Mouse (Mus musculus): ENCODE measurements around the gene Samd14. TPM values are rescaled to one million over a fixed set of nuclear protein-coding genes. Genes with fewer than 3 reads are reported as not detected.

Samd14 gene
- polyA plus RNA-seq, 1 experiment from 2014 or later, result 13.4 TPM

GRCm38 (mm10) chr11:95024439-95025184 lies 14.9 kb downstream of the Samd14 start:
- Histone ChIP-seq H3K4me2 (ENCODE audit: low read depth, low read length) (no peak overlapping the region), H3K27ac (ENCODE audit: low read length) (peak overlapping the region; percentile 84), H3K9me3 (ENCODE audit: control insufficient read depth, low read length) (no peaks in the 10 kb centered on the region), H3K4me1 (replicated peaks; ENCODE audit: control insufficient read depth, insufficient read depth, low read length) (no peaks in the 10 kb centered on the region; the same call in none of the 2 replicates), H3K36me3 (ENCODE audit: control insufficient read depth, insufficient read depth, low read length) (peaks cover 8% of the 10 kb centered on the region; the same call in 1 of the 2 replicates), H3K27me3 (ENCODE audit: control insufficient read depth, insufficient read depth, low read depth, low read length) (no peaks in the 10 kb centered on the region), H3K4me3 (ENCODE audit: low read length) (no peak overlapping the region), H3K9ac (ENCODE audit: low read length) (no peak overlapping the region)
- peak; percentile 35 for ATAC-seq (ENCODE audit: low read depth)
- 66% methylated on average over 29 of the region's 29 CpGs for WGBS

DNA sequence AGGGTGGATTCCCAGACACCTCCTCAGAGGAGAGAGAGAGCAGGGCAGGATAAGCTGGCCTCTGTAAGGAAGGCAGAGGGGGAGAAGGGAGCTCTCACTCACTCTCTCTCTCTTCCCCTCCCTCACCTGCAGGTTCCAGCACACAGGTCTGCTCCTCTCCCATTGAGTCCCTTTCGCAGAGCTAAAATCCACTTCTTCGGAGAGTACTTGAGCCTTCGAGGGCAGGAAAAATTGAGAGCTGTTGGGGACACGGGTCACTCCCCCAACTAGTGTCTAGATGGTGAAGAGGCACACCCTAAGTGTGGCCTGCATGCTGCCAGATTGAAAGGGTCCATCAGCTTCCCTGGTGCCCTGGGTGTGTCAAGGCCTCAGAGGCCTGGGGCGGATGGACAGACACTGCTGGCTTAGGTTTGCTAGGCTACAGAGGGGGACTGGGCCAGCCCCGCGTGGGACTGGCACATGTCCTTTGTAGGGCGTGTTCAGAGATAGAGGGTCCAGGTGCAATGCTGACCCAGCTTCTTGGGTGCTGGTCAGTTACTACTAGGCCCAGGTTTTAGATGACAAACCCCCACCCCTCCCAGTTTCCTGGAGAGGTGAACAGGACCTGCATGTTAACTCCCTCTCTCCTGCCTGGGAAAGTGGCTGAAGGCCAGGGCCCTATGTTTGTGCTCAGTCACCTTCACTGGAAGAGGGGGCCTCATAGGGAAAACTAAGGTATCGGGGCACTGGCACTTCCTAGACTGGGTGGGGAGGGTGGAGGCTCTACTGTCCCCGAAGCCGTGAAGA lies 15.7 kb downstream of the Samd14 start:
- 63% methylated on average over 11 of the region's 11 CpGs for WGBS
- peak; percentile 65 for ATAC-seq (ENCODE audit: low read depth)
- peaks cover 7% of the 10 kb centered on the region; the same call in 1 of the 2 replicates for H3K36me3 ChIP-seq (ENCODE audit: control insufficient read depth, insufficient read depth, low read length)

DNA sequence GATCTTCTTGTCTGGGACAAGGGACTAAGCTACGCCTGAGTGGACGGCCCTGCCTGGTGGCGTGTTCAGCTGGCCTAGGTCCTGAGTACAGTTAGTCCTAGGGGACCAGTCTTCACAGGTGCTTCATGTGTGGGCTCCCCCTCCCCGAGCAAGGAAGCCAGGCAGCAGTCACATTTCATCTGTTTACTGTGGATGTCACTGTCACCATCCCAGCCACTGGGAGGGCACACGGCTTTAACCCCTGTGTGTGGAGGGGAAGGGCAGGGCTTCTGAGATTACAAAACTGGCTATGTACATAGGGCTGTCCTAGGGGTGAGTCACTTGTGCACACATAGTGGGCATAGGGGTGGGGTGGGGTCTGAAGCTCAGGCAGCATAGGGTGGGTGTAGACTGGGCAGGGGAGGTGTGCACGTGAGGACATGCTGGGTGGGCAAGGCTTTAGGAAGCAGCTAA lies 16.4 kb downstream of the Samd14 start:
- Histone ChIP-seq H3K4me1 (replicated peaks; ENCODE audit: control insufficient read depth, insufficient read depth, low read length) (no peaks in the 10 kb centered on the region; the same call in none of the 2 replicates), H3K36me3 (ENCODE audit: control insufficient read depth, insufficient read depth, low read length) (peaks cover 3% of the 10 kb centered on the region; the same call in 1 of the 2 replicates), H3K27ac (ENCODE audit: low read length) (no peak overlapping the region), H3K4me3 (ENCODE audit: low read length) (no peak overlapping the region), H3K9ac (ENCODE audit: low read length) (no peak overlapping the region), H3K27me3 (ENCODE audit: control insufficient read depth, insufficient read depth, low read depth, low read length) (no peaks in the 10 kb centered on the region), H3K4me2 (ENCODE audit: low read depth, low read length) (no peak overlapping the region), H3K9me3 (ENCODE audit: control insufficient read depth, low read length) (no peaks in the 10 kb centered on the region)
- 0 out of 2 replicates have a peak, but pooled peaks have one; percentile 3 for ATAC-seq (ENCODE audit: low read depth)
- 46% methylated on average over 6 of the region's 6 CpGs for WGBS

More for the DNA sequence above, 15.7 kb downstream of the Samd14 start:
- no peaks in the 10 kb centered on the region; the same call in none of the 2 replicates for H3K4me1 ChIP-seq (replicated peaks; ENCODE audit: control insufficient read depth, insufficient read depth, low read length)
- no peak overlapping the region for H3K9ac ChIP-seq (ENCODE audit: low read length)
- peak overlapping the region; percentile 84 for H3K27ac ChIP-seq (ENCODE audit: low read length)
- no peak overlapping the region for H3K4me2 ChIP-seq (ENCODE audit: low read depth, low read length)
- H3K9me3 ChIP-seq (ENCODE audit: control insufficient read depth, low read length), result no peaks in the 10 kb centered on the region
- no peak overlapping the region for H3K4me3 ChIP-seq (ENCODE audit: low read length)
- no peaks in the 10 kb centered on the region for H3K27me3 ChIP-seq (ENCODE audit: control insufficient read depth, insufficient read depth, low read depth, low read length)

- Histone ChIP-seq H3K4me2 (ENCODE audit: low read depth, low read length) (no peak overlapping the region), H3K27ac (ENCODE audit: low read length) (no peak overlapping the region), H3K27me3 (ENCODE audit: control insufficient read depth, insufficient read depth, low read depth, low read length) (no peaks in the 10 kb centered on the region), H3K4me3 (ENCODE audit: low read length) (no peak overlapping the region), H3K9ac (ENCODE audit: low read length) (no peak overlapping the region), H3K36me3 (ENCODE audit: control insufficient read depth, insufficient read depth, low read length) (peaks cover under 1% of the 10 kb centered on the region), H3K9me3 (ENCODE audit: control insufficient read depth, low read length) (no peaks in the 10 kb centered on the region), H3K4me1 (replicated peaks; ENCODE audit: control insufficient read depth, insufficient read depth, low read length) (no peaks in the 10 kb centered on the region; the same call in none of the 2 replicates)
- 80% methylated on average over 6 of the region's 6 CpGs for WGBS
- ATAC-seq (ENCODE audit: low read depth), result no peak
Measured at GRCm38 (mm10) chr11:95026849-95027248, 17.2 kb downstream of the Samd14 start.

GRCm38 (mm10) chr11:95027850-95028470 lies 18.3 kb downstream of the Samd14 start:
- no peak for ATAC-seq (ENCODE audit: low read depth)
- no peak overlapping the region for H3K4me2 ChIP-seq (ENCODE audit: low read depth, low read length)
- WGBS, result 38% methylated on average over 13 of the region's 13 CpGs
- H3K4me1 ChIP-seq (replicated peaks; ENCODE audit: control insufficient read depth, insufficient read depth, low read length), result peaks cover under 1% of the 10 kb centered on the region
- no peak overlapping the region for H3K4me3 ChIP-seq (ENCODE audit: low read length)
- H3K9ac ChIP-seq (ENCODE audit: low read length), result no peak overlapping the region; the same call in 1 of the 2 replicates
- H3K27me3 ChIP-seq (ENCODE audit: control insufficient read depth, insufficient read depth, low read depth, low read length), result no peaks in the 10 kb centered on the region
- H3K9me3 ChIP-seq (ENCODE audit: control insufficient read depth, low read length), result no peaks in the 10 kb centered on the region
- no peaks in the 10 kb centered on the region; the same call in 1 of the 2 replicates for H3K36me3 ChIP-seq (ENCODE audit: control insufficient read depth, insufficient read depth, low read length)
- H3K27ac ChIP-seq (ENCODE audit: low read length), result no peak overlapping the region

DNA sequence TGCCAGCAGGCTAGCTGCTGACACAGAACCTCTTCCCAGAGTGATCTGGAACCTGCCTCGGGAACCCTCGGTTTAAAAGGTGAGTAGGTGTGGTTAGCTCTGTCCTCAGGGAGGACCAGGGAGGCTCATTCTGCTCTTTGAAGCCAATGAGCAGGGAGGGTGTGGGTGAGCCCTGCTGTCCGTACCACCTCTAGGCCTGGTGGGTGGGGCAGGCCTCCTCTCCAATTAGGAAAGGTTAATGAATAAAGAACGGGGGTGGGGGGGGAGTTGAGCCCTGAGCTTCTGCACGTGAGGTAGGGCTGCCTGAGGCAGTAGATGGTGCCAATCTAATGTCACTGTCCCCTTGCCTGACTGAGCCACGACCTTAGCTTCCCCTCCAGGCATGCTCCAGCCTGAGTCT lies 23.3 kb downstream of the Samd14 start:
- H3K9ac ChIP-seq (ENCODE audit: low read length), result no peak overlapping the region
- H3K27me3 ChIP-seq (ENCODE audit: control insufficient read depth, insufficient read depth, low read depth, low read length), result no peaks in the 10 kb centered on the region
- H3K4me2 ChIP-seq (ENCODE audit: low read depth, low read length), result no peak overlapping the region
- no peak overlapping the region for H3K4me3 ChIP-seq (ENCODE audit: low read length)
- no peaks in the 10 kb centered on the region for H3K9me3 ChIP-seq (ENCODE audit: control insufficient read depth, low read length)
- WGBS, result 28% methylated on average over 6 of the region's 6 CpGs
- peaks cover 16% of the 10 kb centered on the region; the same call in 1 of the 2 replicates for H3K4me1 ChIP-seq (replicated peaks; ENCODE audit: control insufficient read depth, insufficient read depth, low read length)
- peaks cover 4% of the 10 kb centered on the region; the same call in 1 of the 2 replicates for H3K36me3 ChIP-seq (ENCODE audit: control insufficient read depth, insufficient read depth, low read length)
- no peak overlapping the region for H3K27ac ChIP-seq (ENCODE audit: low read length)
- ATAC-seq (ENCODE audit: low read depth), result no peak

- no peaks in the 10 kb centered on the region for H3K9me3 ChIP-seq (ENCODE audit: control insufficient read depth, low read length)
- no peak overlapping the region for H3K9ac ChIP-seq (ENCODE audit: low read length)
- no peak overlapping the region for H3K4me3 ChIP-seq (ENCODE audit: low read length)
- H3K27ac ChIP-seq (ENCODE audit: low read length), result peak overlapping the region; percentile 47; the same call in 1 of the 2 replicates
- peaks cover 4% of the 10 kb centered on the region; the same call in 1 of the 2 replicates for H3K36me3 ChIP-seq (ENCODE audit: control insufficient read depth, insufficient read depth, low read length)
- H3K4me1 ChIP-seq (replicated peaks; ENCODE audit: control insufficient read depth, insufficient read depth, low read length), result peaks cover 16% of the 10 kb centered on the region; the same call in 1 of the 2 replicates
- ATAC-seq (ENCODE audit: low read depth), result peak; percentile 49; the same call in 1 of the 2 replicates
- 0 out of 2 replicates have a peak overlapping the region, but pooled peaks have one; percentile 14 for H3K4me2 ChIP-seq (ENCODE audit: low read depth, low read length)
- 35% methylated on average over 14 of the region's 14 CpGs for WGBS
- no peaks in the 10 kb centered on the region for H3K27me3 ChIP-seq (ENCODE audit: control insufficient read depth, insufficient read depth, low read depth, low read length)
Measured at GRCm38 (mm10) chr11:95033617-95034016, 23.9 kb downstream of the Samd14 start.

- H3K27ac ChIP-seq (ENCODE audit: low read length), result no peak overlapping the region
Measured at GRCm38 (mm10) chr11:95034902-95035301, 25.2 kb downstream of the Samd14 start.

More at GRCm38 (mm10) chr11:95034902-95035301, 25.2 kb downstream of the Samd14 start:
- 59% methylated on average over 10 of the region's 10 CpGs for WGBS
- peaks cover 18% of the 10 kb centered on the region for H3K4me1 ChIP-seq (replicated peaks; ENCODE audit: control insufficient read depth, insufficient read depth, low read length)
- H3K4me2 ChIP-seq (ENCODE audit: low read depth, low read length), result no peak overlapping the region
- peak; percentile 58 for ATAC-seq (ENCODE audit: low read depth)
- H3K4me3 ChIP-seq (ENCODE audit: low read length), result no peak overlapping the region
- no peaks in the 10 kb centered on the region for H3K9me3 ChIP-seq (ENCODE audit: control insufficient read depth, low read length)
- H3K9ac ChIP-seq (ENCODE audit: low read length), result 0 out of 2 replicates have a peak overlapping the region, but pooled peaks have one; percentile 5
- peaks cover 10% of the 10 kb centered on the region; the same call in 1 of the 2 replicates for H3K36me3 ChIP-seq (ENCODE audit: control insufficient read depth, insufficient read depth, low read length)
- H3K27me3 ChIP-seq (ENCODE audit: control insufficient read depth, insufficient read depth, low read depth, low read length), result no peaks in the 10 kb centered on the region

Measured in lung, embryonic 16.5 days (tissue).